Mouse (Mus musculus) embryo, embryonic 11.5 days (tissue): ENCODE results near the gene Skida1.
A peak's percentile ranks its signal among the peaks of the same experiment; 100 is the strongest.

Source experiments
- DNase-seq: peaks from one replicate; pipeline ENCODE4 v3.0.0-alpha.2; 2012; ENCODE audit warnings: low read depth, low spot score

Gene Skida1

DNA sequence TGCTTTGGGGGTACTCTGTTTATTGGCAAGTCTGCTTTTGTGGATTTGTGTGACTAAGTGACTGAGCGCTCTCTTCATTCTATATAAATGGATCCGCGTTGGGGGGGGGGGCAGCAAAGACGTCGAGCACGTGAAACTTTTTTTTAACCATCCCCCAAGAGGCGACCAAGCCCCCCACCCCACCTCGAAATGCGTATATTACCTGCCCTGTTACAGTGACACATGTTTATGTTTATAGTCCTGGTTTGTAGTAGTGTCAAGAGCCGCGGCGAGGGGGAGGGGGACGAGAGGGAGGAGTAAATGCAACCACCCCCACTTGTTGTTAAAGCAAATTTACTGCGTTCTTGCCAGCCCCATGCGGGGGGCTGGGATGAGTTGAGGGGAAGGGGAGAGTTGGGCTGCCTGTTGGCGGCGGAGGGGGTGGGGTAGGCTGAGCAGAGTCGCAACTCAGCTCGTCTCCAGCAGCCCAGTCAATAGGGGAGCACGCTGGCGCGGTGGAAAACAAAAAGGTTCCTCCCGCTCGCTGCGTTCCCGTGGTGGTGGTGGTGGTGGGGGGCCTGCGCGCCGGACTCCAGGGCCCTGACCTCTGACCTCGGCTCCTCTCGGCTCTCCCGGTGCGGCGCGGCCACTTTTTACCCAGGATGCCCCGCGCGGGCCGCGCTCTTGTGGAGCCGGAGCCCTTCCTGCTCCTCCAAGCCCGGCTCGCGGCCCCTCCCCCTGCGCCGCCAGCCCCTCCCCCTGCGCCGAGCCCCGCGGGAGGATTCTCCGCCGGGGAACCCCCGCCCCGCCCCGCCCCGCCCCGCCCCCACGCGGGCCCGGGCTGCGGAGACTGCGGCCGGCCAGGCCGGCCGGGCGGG is 7.3 kb upstream of the Skida1 start:
- peak; percentile 94 for DNase-seq

DNA sequence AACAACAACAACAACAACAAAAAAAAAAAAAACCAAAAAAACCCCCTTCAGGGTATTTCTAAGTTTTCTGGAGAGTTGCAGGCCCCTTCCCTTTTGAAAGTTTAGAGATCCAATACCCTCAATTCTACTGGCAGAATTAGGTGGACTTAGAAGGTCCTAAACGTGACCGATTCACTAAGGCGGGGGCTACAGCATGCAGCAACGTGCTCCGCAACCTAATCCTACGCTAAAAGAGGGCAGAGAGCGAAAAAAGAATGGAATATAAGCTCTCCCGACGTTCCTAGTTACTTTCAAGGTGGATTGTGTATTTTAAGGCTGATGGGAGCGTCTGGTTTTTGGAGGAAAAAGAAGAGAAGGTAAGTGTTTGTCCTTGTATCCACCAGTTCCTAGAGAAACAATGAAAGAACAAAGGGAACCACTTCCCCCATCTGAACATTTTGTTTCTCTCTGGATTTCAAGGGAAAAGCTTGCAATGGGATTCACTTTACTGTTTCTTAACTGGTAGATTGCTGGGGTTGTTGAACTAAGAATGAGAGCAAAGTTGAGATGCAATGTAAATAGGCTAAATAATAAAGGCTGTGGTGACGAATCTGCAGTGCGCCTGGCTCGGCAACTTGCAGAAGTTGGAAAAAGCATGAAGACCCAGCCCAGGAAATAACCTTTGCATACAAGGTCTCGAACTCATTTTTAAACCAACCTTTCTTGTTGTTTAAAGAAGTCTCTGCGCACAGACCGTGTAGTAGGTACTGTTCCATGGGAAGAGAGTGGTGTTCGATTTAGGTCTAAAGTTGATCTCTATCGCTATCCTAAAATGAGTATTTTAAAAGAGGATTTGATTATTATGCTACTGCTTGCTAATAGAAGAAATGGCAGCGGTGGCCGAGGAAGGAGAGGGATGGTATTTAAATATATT is 6.4 kb upstream of the Skida1 start, which contains the start of gene Mllt10:
Gene Mllt10, plus strand, starts transcription at position 222 of the 913 bp plus-strand sequence.
- DNase-seq = no peak

DNA sequence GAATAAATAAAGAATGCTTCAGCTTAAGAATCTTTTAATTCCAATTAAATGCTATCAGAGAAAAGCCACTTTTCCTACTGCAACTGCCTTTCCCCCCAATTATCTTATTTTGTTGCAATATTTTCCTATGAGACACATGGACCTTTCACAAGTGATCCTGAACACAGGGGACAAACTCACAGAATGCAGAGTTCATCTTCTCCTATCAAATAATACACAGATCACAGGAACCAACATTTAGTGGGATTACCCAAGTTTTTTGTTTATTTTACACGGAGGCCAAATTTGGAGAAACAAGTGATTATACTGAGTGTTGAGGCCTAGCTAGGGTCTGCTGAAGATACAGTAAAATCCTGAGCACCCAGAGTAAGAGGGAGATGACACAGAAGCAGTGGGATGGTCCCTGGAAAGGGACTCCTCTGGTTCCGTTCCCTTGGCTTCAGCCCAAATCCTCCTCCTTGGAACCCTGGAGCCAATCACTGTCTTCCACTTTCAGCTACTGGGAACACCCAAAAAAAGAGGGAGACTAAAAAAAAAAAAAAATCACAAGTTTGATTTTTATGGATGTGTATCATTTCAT is 5.2 kb upstream of the Skida1 start:
- DNase-seq = no peak

DNA sequence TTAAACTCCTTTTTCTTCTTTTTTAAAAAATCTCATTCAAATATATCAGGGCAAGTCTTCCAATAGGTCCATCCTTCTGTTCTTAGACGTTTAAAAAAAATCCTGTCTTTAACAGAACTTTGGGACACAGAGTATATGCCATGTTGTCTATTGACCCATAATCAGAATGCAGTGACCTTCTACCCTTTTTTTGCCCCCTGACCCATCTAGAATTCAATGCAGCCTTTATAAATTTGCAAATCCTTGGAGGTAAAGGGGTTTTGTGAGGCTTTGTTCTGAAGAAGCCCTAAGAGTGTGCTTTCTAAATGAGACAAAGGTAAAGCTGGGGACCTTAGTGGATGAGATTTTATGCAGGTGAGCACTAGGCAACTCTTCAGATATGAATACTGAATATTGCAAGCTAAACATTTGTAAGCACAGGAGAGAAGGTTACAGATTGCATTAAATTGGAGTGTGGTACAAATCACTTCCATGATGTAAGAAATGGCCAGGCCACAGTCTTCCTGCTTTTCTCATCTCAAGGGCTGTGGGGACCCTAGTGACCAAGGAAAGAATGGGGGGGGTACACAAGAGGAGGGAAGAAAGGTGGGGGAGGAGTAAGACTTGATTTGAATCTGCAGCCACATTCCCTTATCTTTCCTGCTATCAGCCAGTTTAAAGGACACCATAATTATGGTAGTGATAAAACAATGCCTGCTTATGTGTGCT is 4.5 kb upstream of the Skida1 start:
- no peak for DNase-seq

DNA sequence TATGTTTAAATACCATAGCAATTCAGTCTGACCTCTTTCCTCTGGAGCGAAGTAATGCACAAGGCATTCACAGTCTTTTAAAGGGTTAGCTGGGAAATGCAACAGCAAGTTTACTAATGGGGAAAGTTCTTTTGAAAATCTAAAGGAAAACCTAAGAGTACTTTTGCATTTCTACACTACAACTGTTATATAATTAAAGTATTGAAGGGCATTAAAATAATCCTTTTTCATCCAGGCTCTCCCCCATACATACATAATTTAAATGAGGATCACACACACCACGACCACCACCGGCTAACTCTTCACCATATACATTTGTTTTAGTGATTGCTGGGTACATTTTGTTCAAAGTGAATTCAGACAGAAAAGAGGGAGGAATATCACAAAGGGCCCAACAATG is 3.7 kb upstream of the Skida1 start:
- no peak for DNase-seq

DNA sequence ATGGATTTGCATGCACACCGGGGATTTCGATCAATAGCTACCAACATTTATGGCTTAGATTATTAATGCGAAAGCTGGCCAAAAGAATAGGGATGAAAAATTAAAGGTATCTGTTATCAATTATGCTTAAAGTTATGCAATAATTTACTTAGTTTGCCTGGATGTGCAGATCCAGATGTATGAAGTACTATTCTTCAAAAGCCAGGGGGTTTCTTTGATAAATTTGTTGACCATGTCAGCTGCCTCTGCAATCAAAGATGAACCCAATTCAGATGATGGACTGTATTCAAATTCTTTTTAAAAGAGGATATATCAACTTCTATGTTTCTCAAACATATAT is 3.0 kb upstream of the Skida1 start:
- DNase-seq = no peak

DNA sequence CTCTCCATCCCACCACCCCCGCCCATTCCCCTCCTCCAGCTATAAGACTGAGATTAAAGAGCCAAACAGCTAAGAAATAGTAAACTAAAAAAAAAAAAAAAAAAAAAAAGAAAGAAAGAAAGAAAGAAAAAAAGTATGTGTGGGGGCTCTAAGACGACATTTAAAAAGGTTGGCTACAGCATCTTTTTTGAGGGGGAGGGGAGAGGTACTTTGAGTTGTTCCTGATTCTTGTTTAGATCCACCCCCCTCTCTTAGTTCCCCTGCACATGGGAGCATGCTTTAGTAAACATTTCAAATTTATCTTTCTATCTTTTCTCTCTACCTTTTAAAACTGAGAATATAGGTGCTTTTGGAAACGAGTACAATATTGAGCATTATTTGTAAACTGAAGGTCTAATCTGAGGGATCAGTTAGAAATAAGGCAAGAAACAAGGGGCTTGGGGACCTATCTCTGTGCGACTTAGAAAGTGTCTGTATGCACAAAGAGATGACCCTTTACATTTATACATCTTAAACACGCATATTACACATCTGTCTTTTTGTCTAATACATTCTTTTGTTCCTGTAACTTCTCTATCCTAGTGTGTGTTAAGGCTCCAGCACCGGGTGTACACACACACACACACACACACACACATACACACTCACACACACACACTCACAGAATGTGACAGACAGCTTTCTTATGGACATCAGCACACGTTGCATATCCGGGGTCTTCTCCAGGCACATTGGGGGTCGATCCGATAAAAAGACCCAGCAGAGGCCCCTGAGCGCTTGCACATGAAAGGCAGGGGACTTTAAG is 2.4 kb upstream of the Skida1 start:
- no peak for DNase-seq

DNA sequence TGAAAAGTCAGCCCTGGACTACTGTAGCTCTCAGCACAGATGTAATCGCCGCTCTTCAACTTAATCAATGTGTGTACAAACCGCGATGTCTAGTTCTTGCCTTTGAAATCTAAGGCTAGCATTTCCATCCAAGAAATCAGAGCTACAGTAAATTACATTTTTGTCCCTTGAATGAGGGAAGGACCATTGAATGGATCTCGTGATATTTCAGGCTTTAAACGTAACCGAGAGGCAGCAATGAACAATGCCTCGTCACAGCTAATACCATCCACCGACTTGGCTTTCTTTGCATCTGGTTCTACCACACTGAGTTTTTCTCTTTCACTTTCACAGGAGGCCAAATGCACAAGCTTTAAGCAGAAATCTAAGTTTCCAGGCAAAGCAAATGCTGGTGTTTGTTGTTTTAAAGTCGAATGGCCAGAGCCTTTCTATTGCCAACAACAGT is 1.7 kb upstream of the Skida1 start:
- DNase-seq = no peak

DNA sequence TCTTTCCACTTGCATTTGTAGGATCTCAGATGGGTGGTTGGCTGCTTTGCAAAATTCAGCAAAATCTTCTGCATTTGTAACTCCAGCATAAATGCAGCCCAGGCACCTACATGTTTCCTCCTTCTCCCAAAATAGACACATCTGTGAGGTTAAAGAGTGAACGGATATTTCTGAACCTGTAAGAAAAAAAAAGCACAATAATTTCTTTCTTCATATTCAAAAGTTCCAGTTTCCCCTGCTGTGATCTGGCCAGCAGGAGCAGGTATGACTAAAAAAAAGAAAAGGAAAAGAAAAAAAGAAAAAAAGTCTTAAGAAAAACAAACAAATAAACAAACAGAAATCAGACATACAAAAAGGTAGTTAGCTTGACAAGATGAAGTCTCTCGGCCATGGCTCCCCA is 1.2 kb upstream of the Skida1 start:
- DNase-seq = no peak

DNA sequence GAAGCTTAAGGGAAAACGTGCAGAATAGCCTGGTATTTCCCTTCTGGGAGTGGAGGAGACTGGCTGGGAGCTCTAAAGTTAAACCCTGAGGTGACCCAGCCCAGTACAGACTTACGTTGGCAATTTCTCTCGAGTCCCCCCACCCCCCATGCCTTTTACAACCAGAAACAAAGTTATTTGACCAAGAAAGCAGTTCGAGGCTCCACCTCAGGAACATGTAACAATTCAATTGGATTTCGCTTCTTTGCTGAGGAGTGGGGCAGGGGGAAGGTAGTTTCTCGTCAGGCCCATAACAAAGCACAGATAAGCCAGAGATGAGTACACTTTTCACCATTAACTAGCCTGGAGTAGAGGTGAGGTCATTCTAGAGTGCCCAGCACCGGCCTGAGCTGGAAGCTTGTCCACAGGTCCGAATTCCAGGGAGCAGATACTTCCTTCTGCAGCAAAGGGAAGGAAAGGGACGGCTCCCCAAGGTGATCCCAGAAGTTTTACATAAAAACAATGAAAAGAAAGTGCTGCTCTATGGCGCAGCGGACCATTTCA is 499 bp upstream of the Skida1 start:
- DNase-seq = no peak

DNA sequence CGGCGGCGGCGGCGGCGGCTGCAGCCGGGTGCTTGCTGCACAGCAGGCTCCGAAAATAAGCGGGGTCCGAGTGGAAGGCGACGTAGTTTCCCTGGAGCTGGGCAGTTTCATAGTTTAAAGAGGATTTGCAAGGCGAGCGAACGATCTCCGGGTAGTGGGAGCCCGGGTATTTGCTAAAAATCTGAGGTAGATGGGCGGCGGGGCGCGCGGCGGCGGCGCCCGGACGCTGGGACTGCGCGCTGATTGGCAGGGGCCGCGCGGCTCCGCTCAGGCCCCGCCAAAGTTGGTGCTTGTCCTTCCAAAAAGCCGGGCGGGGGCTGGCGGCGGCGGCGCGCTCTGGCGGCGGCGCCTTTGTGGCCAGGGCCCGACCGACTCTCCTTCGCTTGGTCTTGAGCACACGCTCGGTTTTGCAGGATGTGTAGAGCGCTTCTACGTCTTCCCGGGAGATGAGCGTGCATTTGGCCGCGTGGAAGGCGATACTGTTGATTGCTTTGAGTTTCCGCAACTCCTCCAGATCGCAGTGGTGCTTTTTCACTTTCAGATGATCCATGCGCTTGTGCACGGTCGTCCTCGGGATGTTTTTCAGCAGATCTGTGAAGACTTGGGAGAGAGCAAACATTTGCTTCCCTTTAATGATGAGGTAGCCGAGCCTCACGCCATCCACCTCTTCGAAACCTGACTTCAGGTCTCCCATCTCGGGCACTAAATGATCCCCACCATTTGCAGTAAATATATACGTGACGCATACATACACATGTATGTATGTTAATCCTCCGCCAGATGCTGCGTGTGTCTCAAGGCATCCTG is 1.0 kb downstream of the Skida1 start:
- no peak for DNase-seq

DNA sequence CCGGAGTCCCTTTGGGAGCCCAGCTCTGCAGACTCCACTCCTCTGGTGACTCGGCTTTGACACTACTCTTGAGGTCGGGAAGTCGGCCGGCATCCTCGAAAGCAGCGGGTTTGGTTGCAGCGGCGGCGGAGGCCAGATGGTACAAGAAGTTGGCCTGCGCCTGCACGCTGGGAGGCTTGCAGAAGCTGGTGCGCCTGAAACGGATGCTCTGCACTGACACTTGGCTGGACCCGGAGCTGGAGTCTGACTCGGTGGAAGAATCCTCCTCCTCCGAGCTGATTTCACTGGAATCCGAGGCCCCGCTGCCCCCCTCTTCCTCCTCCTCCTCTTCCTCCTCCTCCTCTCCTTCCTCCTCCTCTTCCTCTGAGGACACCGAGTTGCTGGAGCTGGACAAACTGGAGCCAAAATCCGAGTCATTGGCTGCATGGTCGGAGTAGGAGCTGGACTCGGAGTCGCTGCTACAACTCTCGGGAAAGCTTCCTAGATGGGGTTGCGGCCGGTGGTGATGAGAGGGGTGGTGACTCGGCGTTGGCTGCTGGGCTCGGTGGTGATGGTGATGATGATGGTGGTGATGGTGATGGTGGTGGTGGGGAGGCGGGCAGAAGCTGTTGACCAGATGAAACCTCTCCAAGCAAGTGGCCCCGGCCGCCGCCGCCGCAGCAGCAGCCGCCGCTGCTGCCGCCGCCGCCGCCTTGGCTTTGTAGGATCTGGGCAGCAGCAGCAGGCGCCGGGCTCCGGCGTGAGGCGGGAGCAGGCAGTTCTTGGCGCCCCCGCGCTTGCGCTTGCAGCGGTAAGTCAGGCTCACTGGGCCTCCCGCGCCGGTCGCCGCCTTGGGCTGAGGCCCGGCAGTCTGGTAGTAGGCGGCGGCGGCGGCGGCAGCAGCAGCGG is 1.8 kb downstream of the Skida1 start:
- DNase-seq = no peak

DNA sequence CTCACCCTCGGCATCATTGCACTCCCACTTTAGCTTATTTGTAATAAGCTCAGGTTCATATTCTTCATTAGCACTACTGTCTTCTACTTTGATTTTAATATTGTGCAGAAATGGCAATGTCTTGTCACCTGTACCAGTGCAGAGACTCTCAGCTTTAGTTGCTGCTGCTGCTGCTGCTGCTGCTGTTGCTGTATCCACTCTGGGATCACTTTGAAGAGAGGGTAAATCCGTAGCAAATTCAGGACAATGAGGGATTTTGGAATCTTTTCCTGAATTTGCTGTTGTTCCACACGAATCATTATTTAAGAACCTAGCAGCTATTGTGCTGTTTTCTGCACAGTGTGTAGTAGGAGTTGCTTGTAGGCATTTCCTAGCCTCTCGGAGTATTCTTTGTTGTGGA is 2.7 kb downstream of the Skida1 start:
- no peak for DNase-seq

DNA sequence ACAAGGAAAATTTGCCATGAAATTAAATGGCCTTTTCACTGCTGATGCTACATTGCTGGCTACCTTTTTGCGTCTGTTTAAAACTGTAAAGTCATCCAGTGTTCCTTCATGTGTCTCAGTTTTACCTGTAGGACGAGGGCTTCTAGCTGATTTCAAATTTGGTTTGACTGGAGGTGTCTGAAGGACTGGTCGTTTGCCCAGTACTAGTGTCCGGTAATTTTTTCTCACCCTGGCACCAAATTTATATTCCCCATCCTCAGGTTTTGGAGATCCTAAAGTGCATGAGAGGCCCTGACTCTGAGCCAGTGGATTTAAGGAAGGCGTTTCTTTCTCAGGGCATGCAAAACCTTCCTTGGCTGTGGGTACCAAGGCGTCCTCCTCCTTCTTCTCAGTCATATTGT is 3.1 kb downstream of the Skida1 start:
- no peak for DNase-seq

DNA sequence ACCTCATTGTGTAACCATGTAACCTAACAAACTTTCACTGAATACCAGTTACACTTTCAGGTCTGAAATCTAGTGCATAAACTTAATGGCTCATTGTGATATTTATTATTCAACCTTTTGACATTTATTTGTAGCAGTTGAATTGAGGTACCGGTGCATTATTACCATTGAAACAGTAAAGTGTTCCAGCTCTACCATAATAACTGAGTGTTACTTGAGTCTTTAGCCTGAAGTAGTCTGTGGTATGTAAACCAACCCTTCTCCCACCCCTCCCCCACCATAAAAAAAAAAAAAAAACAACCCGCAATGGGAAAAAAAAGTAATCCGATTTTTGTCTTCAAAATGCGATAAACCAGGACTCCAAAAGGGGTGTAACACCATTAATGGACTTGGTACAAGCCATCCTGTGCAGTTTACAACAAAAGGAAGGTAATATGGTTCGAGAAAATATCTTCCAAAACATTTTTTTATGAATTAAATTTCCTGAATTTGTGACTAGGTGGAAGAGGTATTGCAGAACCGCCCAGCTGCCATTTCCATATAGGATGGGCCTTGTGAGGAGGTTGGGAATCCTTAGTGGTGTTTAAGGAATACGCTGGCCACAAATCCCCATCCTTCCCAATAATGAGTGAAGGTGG is 3.6 kb downstream of the Skida1 start:
- no peak for DNase-seq

DNA sequence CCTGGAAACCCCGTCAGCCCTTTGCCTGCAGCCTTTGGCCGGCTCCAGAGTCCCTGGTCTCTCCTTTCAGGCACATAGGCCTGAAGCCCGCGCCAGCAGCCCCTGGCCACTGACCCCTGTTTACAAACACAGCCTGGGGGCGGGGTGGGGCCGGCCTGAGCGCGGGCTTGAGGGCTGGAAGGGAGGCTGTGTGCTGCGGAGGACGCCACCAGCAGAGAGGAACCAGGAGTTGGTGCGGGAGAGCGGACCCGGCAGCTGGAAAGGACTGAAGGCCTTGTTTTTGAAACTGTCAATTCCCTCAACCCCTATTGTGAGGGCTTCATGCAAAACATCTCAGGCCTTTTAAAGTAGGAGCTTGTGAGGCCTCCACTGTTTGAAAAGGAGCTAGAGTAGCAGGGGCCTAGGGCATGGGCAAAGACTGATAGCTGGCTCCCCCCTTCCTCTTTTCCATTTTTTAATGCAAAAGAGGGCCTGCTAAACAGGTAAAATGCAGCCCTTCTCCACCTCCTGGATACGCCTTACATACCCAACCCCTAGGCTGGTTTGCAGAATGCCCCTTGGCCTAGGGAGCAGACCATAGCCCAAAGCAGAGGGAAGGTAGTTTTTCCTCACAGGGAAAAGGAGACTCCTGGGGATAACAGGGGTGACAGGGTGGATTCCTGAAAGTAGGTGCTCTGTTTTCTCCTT is 7.5 kb downstream of the Skida1 start:
- no peak for DNase-seq

DNA sequence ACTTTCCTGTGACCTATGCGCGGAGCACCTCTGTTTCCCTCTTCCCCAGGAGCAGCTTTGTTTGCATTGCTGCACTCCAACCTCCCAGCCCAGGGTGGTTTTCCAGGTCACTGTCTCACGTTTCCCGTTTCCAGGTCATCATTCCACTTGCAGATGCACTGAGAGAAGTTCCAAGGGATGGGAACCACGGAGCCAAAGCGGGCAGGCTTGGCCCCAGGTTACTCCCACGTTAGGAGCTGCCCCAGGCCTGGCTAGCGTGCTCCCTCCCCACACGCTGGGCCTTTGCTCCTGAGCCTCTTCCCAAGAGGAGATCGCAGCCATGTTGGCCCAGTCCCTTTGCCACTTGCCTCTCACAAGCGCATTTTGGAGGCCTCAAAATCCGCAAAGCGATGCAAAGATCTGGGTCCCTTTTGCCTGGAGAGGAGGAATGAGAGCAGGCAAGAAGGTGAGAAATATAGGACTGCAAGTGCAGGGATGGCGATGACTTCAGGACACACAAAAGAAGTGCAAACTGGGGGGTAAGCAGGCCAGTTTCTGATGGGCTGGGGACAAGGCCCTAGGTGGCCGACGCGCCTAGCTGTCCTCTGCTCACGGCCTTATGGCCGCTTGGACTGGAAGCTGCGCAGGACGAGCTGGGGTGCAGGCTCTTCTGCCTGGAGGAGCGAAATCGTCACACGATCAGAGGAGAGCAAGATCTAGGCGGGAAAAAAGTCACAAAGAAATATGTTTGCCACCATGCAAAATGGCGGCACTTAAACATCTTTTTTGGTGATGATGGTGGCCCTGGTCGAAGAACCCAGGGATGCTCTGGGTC is 8.3 kb downstream of the Skida1 start:
- no peak for DNase-seq
